Mouse (Mus musculus): ENCODE data around the gene Dpm3.

Dpm3 gene

DNA sequence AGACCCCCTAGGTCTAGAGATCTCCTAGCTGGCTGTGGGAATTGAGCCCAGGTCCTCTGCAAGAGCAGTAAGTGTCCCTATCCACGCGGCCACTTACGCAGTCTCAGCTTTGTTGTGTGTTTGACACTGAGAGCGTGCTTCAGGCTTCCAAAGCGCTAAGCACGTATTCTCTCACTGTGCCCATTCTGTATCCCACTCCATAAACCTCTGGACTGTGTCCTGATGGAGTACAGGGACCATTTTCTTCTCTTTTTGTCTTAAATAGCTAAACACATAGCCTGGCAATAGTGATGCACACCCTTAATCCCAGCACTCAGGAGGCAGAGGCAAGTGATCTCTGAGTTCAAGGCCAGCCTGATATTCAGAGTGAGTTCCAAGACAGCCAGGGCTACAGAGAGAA lies 39.8 kb downstream of the Dpm3 start:
- DNase-seq, result no peak

DNA sequence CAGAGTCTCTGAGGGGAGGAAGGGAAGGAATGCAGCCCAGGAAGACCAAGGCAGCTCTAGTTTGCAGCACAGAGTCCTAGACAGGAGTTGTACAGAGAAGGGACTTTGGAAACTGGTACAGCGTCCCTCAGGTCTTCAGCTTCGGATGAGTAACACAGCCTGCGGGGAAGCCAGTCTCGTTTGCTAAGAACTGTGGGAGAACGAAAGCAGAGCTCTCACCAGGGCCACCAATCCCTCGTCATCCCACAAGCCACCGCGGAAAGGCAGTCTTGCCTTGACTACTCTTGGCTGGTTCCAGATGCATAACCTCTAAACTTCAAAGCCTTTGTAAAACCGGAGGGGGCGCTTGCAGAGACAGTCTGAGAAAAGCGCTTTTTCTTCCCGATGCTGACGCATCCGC lies 40.3 kb downstream of the Dpm3 start:
- peak; percentile 40 for DNase-seq

DNA sequence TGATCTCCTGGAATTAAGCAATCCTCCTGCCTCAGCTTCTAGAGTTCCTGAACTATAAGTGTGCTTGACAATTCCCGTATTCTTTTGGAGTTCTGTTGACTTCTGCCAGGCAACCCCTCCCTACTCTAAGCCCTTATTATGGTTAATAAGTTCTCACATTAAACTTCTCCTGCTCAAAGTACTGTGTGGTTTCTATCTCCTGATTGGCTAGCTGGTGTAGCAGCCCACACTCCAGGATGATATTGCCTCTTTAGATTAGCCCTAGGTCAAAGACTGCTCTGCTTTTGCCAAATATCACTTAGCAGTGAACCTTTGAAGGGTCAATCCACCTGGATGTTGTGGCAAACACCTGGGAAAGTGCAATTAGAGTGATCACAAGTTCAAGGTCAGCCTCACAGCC lies 40.9 kb downstream of the Dpm3 start:
- DNase-seq, result no peak

DNA sequence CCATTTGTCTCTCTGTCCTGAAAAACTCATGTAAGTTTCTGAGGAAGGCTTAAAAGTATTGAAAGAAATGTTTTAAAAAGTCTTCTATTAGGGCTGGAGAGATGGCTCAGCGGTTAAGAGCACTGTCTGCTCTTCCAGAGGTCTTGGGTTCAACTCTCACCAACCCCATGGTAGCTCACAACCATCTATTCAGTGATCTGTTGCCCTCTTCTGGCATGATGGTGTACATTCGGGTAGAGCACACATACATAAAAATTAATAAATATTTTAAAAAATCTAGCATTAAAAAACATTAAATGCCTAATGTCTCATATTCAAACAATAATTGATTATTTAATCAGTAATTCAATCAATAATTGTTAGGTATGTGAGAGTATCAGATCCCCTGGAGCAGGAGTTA lies 41.4 kb downstream of the Dpm3 start:
- no peak for DNase-seq

DNA sequence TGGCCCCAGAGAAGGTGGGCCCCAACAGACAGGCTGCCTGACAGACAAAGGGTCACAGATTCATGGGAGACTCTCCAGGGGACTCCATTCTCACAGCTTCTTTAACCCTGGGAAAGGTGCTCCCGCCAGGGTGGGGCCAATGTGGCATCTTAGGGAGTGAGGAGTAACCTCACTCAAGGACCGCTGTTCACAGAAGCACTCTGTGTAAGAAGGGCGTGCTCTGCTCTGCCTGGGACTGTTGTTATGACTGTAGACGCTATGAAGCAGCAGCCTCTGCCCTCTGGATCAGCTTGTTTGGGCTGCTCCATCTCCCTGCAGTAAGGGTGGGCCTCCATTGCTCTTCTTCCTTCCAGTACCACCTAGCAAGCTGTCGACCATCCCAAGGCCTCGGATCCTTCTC lies 45.3 kb downstream of the Dpm3 start:
- no peak for DNase-seq

DNA sequence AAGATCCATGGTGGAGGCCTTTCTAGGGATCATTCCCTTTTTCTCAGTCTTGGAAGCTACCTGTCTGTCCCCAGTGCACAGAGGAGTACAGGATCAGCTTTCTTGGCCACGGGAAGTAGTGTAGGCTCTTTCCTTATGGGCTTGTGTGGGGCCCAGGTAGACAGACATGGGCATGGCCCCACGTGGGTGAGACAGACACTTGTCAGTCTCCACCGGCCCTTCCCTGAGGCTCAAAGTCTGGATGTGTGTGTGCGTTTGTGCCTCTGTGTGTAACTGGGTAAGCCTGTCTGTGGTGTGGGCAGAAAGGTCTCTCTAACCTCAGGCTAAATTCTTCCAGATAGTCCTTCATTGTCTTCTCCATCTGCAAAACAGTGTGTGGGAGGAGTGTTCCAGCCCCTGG lies 45.9 kb downstream of the Dpm3 start:
- DNase-seq, result no peak

DNA sequence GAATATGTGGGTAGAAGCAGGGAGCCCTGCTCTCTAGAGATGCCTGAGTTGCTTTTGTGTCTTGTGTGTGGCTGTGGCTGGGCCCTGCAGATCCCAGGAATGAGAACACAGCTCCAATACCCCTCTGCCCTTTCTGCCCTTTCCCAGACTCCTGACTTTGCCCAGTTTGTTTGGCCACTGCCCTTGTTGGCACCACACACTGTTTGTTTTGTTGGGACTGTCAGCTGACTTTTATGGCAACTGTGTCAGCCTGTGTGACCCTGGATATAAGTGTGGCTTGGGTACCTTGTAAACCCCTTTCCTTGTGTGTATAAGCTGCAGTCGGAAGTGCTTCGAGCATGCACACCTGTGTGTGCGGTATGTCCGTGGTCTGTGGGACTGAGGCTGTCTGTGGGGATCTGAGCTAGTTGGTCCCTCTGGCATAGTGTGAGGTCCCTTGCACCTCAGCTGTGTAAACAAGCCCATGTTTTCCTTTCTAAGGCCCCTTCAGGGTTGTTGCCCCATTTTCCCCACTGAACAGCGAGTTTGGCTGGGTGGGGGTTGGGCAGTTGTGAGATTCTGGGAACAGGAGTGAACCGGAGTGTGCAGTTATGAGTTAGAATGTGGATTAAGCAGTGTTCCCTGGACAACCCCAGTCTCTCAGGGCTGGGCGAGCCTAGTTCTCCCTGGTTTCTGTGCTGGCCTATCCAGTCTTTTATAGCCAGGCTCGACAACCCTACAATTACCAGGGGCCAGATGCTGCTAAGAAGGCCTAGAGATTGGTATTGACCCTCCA lies 46.6 kb downstream of the Dpm3 start:
- DNase-seq, result no peak

DNA sequence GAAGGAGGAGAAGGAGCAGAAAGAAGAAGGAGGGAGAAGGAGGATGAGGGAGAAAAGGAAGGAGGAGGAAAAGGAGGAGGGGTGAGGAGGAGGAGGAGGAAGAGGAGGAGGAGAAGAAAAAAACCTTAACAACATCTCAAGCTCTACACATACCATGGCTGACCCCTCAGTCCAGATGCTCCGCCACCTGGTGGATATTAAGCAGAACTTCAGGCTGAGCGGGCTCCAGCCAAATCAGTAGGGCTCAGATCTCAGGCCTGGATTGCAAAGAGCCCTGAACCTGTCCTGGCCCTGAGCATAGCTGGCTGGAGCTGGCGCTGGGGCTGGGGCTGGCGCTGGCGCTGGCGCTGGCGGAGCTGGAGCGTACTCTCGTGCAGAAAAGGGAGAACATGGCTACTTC lies 48.9 kb downstream of the Dpm3 start:
- DNase-seq, result no peak

DNA sequence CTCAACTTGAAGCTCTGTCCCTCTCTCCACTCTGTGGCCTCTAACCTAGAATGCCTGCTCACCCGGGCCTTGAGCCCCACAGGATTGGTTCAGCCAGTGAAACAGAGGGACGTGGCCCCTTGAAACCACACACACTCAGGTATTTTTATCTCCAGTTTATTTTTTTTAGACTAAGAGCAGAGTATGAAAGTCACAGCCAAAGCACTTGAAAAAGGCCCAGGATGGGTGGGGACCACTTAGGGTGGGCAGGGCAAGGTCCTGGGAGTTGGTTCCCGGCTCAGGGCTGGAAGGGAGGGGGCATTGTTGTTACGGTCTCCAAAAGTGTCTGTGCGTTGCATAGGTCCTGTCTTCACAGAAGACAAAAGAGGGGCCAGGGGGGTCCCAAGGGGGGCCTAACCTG lies 55.2 kb downstream of the Dpm3 start:
- DNase-seq, result no peak

DNA sequence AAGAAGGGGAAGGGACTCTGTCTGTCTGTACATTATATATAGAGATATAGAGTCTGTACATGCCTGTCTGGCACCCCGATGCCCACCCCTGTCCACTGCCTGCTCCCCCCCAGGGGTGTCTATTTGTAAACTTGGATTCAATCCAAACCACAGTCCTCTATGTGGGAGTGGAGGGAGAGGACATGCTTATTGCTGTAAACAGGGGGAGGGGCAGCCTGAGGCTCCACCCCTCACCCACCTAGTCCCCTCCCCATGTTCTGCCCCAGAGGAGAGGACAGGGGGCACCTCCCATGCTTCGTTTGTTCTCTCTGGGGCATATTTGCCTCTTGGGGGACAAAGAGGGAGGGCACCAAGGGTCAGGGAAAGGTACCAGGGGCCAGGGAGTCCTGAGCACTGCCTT lies 55.6 kb downstream of the Dpm3 start:
- DNase-seq, result no peak

DNA sequence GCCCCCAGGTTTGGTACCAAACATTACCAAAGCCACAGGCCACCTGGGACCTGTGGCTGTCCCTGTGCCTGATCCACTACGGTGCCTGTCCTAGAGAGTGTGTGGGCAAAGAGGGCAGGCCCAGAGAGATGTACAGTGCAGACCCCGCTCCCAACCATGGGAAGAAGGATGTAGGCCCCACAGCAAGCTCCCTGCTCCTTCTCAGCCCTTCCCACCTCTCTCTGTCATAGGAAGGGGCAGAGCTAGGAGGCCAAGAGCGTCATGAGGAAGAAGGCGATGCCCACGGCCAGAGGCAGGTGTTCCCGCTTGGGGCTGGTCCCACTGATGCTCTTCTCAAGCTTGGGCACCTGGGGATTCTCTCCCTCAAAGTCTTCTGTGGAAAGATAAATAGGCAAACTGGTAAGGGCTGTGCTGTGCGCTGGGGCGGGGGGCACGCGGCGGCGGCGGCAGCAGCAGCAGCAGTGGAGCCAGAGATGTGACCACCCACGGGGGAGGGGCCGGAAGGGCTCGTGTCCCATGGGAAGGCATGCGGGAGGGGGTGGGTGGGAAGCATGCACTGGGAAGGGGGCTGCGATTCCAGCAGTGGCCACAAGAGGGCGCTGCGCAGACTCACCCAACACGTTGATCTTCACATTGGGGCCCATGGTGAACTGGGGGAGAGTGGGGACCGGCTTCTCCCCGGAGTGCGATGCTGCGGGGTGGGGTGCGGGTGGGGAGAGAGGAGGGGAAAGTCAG lies 56.2 kb downstream of the Dpm3 start:
- peak; percentile 72 for DNase-seq

DNA sequence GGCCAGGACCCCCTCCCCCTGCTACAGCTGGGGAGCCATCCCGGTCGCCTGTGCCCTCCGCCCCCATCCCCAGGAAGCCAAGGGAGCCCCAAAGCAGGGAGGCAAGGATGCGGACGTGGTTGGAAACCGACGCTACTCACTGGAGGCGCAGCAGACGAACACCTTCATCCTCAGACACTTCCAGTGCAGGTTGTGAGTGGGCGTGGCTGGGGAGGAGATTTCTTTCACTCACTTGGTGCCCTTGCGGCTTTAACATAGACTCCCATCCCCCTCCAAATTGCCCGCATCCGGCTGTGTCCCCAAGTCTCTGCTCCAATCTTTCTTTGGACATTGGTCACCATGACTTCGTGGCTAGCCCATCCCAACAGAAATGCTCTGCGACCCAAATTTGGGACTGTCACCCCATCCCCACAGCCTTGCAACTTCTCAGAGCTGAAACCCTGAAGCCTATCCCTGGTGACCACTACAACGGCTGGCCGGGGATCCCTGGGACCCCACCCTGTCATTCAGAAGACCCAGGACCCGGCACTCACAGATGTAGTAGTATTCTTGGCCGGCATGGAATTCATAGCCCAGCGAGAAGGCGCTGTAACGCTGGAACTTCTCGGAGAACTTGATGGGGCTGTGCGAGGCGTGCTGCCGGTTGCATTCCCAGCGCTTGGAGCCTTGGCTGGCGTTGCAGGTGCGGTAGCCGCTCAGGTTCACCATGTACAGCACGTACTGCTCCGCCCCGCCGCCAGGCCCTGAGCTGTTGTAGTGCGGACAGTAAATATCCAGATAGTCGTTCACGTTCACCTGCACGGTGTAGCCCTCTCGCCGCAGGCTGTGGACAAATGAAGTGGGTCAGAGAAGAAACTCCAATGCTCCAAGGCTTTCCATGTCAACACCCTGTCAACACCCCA lies 57.0 kb downstream of the Dpm3 start:
- DNase-seq, result no peak

All from right cerebral cortex, postnatal 25 days (tissue).